Mouse (Mus musculus): ENCODE measurements around the gene Tnks1bp1.

DNA sequence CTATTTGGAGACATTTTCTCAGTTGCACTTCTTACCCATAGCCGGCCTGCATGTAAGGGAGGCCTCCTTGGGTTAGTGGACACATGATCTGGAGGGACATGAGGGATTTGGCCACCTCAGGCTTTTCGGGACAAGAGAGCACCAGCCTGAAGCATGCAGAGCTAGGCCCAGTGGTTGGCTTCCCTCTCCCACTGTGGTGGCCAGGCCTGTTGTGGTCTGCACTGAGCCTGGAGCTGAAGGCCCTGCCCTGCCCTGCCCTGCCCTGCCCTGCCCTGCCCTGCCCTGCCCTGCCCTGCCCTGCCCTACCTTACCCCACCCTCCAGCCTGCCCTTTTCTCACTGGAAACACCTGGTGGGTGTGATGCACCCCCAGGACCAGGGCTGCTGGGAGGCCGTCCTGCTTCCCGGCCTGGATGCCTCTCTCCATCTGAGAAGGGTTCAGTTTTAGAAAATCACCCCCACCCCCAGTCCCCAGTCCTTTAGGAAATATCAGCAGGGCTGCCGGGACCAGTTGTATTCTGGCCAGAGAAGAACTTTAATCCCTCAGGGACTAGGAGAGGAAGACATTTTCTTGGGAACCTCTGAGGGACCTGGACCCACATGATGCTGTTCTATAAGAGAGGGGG lies 5.5 kb downstream of the Tnks1bp1 start:
- TF ChIP-seq CTCF (IDR thresholded peaks at IDR 0.05; ENCODE audit: control insufficient read depth, insufficient read depth, low read length) (no peak), POLR2A (IDR thresholded peaks at IDR 0.05; ENCODE audit: borderline replicate concordance, control insufficient read depth, low read depth, low read length) (no peak)
